Mouse (Mus musculus) large intestine, adult 2 months (tissue): ENCODE data around the gene Bap1. TPM values are rescaled to one million over a fixed set of nuclear protein-coding genes. Genes with fewer than 3 reads are reported as not detected.

Experiments
- DNase-seq: peaks from one replicate; pipeline ENCODE4 v3.0.0-alpha.2; 2012; ENCODE audit warnings: low read depth, low spot score
- WGBS: fragments of 180-500 bp; shearing (Covaris S2); methylation state at CpG from one replicate; pipeline ENCODE4 v1.1.7; 2018; 5-methylcytosine and 5-hydroxymethylcytosine counted together
- polyA plus RNA-seq: library from polyadenylated mRNA; depleted of rRNA; stranded (reverse); fragments of >200 nt; gene quantifications from 2 replicates; pipeline ENCODE4 v1.2.3, GENCODE M21; 2012; rRNA removed

Gene Bap1
- polyA plus RNA-seq, 1 experiment = 32.6 TPM

DNA sequence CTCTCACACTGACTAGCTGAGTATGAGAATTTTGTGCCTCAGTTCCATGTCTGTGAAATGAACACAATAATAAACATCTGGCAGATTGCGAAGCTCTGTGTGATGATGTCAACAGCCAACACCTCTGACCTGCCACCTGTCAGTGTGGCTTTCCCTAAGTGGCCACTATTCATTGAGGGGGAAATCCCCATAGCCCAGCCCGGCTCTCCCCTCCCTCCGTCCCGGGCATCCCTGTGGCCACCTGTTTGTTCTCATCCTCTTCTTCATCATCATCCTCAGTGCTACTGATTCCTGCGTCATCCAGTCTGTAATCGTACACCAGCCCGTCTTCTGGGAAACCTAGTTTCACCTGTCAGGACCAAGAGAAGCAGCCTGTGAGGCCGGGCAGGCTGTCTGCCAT lies 34.5 kb downstream of the Bap1 start:
- no peak for DNase-seq
- 71% methylated on average over 8 of the region's 8 CpGs for WGBS

Other genes with a start within 250 kb of the Bap1 start
- gene Spcs1, start 249.8 kb upstream of the Bap1 start, polyA plus RNA-seq = 206 TPM in 2 replicates
- 6.0 and 9.7 TPM in 2 replicates for gene Pbrm1, start 232.3 kb upstream of the Bap1 start, polyA plus RNA-seq
- 20.7 and 21.0 TPM in 2 replicates for gene Gnl3, start 232.3 kb upstream of the Bap1 start, polyA plus RNA-seq
- 25.4 and 30.4 TPM in 2 replicates for gene Smim4, start 122.5 kb upstream of the Bap1 start, polyA plus RNA-seq
- 9.5 and 9.8 TPM in 2 replicates for gene Nt5dc2, start 120.4 kb upstream of the Bap1 start, polyA plus RNA-seq
- 39.2 and 72.8 TPM in 2 replicates for gene Stab1, start 82.8 kb upstream of the Bap1 start, polyA plus RNA-seq
- 0.18 and 0.42 TPM in 2 replicates for gene Tnnc1, start 43.1 kb upstream of the Bap1 start, polyA plus RNA-seq
- gene Nisch, start 34.5 kb upstream of the Bap1 start, polyA plus RNA-seq = 119 and 164 TPM in 2 replicates
- 1.3 and 1.8 TPM in 2 replicates for gene Sema3g, start 33.6 kb upstream of the Bap1 start, polyA plus RNA-seq
- gene Phf7, start 133 bp upstream of the Bap1 start, polyA plus RNA-seq = 4.0 and 4.6 TPM in 2 replicates
- 0.10 and 0.11 TPM in 2 replicates for gene Dnah1, start 72.4 kb downstream of the Bap1 start, polyA plus RNA-seq
- 8.8 and 12.1 TPM in 2 replicates for gene Capn7, start 85.2 kb downstream of the Bap1 start, polyA plus RNA-seq
- 4.6 and 7.5 TPM in 2 replicates for gene Sh3bp5, start 184.6 kb downstream of the Bap1 start, polyA plus RNA-seq
- gene Eaf1, start 242.9 kb downstream of the Bap1 start, polyA plus RNA-seq = 15.9 and 29.4 TPM in 2 replicates
- 8.5 and 9.2 TPM in 2 replicates for gene Mettl6, start 243.6 kb downstream of the Bap1 start, polyA plus RNA-seq